Mouse (Mus musculus) embryonic fibroblast, embryonic 13.5 days (primary cell): ENCODE results near the gene Scgb2a2.

ENCODE experiments used
- CTCF ChIP-seq: IDR thresholded peaks from 2 replicates; pipeline ENCODE4 v1.5.1; 2011; ENCODE audit warnings: mild to moderate bottlenecking, control low read depth, low read length, moderate library complexity, borderline replicate concordance; ENCODE audit not compliant: insufficient read depth
- POLR2A ChIP-seq: IDR thresholded peaks from 2 replicates; pipeline ENCODE4 v1.6.1; 2011; ENCODE audit warnings: low read depth, mild to moderate bottlenecking, control low read depth, low read length, moderate library complexity

DNA sequence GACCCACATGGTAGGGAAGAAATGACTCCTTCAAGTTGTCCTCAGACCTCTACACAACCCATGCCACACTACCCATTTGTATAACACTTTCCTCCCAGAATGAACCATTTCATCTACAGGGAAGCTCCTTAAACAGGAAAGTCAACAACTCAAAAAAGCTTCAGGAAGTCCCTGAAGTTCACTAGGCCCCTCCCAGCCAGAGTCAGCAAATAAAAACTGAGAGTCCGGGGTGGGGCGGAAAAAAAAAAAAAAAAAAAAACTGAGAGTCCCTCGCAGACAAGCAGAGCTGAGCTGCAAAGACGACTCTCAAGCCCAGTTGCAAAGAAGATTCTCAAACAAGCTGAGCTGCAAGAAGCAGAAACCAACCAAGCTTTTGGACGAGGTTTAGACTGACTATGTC lies 48.7 kb downstream of the Scgb2a2 start:
- TF ChIP-seq POLR2A (no peak), CTCF (no peak)
